Mouse (Mus musculus) cerebellum, adult 2 months (tissue): ENCODE measurements around the gene Adgrv1.

Experiments used
- CTCF ChIP-seq: fragments of 200-500 bp; IDR thresholded peaks from 2 replicates; pipeline ENCODE4 v1.5.1; 2011; ENCODE audit warnings: low read depth, mild to moderate bottlenecking, control low read depth, low read length, moderate library complexity, borderline replicate concordance; ENCODE audit not compliant: insufficient read depth
- POLR2A ChIP-seq: fragments of 200-500 bp; IDR thresholded peaks from 2 replicates; pipeline ENCODE4 v1.6.1; 2011; ENCODE audit warnings: low read length, control low read depth, borderline replicate concordance; ENCODE audit not compliant: insufficient read depth

DNA sequence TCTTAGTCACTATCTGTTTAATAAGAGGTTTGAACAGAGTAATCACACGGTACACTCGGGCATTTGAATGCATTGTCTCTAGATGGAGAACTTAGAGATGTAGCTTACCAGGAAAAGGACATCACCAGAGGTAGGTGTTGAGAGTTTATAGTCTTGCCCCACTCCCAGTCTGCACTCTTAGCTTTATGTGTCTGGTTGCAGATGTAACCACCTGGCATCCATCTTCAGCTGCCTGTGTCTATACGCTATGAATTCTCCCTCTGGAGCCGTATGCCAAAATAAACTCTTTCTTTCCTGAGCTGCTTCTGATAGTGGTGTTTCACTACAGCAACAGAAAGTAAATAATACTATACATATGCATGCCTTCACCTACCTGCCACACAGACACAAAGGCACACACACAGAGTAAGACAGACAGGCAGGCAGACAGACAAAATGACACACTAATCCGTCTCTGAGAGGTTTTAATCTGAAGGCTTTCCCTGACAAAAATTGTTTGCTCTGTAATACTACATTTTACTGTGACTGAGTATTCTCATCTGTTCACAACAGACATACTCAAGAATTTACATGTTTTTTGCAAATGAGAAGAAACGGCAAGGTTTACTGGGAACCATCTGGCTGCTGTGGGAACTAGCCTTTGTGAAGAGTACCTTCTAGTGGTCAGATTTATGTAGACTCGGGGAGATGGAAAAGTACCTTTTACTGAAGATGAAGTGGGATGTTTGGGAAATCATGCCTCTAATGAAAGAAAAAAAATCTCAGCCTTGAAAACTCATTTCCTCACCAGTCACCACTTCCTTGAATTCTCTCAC is 318.4 kb downstream of the Adgrv1 start:
- TF ChIP-seq CTCF, result no peak
- no peak for TF ChIP-seq POLR2A
